Mouse (Mus musculus) C2C12 (cell line): ENCODE data around the gene Plxna1. TPM values are rescaled to one million over a fixed set of nuclear protein-coding genes. Genes with fewer than 3 reads are reported as not detected.
A peak's percentile ranks its signal among the peaks of the same experiment; 100 is the strongest.

Experiments
- H3K27me3 ChIP-seq: one replicate; pipeline ENCODE4 v1.6.1; 2011; ENCODE audit not compliant: control insufficient read depth, insufficient read depth, insufficient read length
- H3K36me3 ChIP-seq: one replicate; pipeline ENCODE4 v1.6.1; 2011; ENCODE audit not compliant: control insufficient read depth, insufficient read depth
- H3K4me3 ChIP-seq: one replicate; pipeline ENCODE4 v1.5.1; 2011; ENCODE audit warnings: mild to moderate bottlenecking, control low read depth; ENCODE audit not compliant: poor library complexity, insufficient read depth, severe bottlenecking
- H3K79me2 ChIP-seq: one replicate; pipeline ENCODE4 v1.6.1; 2011; ENCODE audit not compliant: control insufficient read depth, insufficient read depth
- H3K79me3 ChIP-seq: one replicate; pipeline ENCODE4 v1.6.1; 2011; ENCODE audit warnings: low read depth, control low read depth
- H3ac ChIP-seq: one replicate; pipeline ENCODE3; 2011; ENCODE audit warnings: low read depth; ENCODE audit not compliant: control insufficient read depth, insufficient read length
- CEBPB ChIP-seq: IDR thresholded peaks from one replicate; pipeline ENCODE4 v1.6.1; 2011; ENCODE audit warnings: low read depth, mild to moderate bottlenecking, control low read depth, moderate library complexity
- CTCF ChIP-seq: IDR thresholded peaks from one replicate; pipeline ENCODE4 v1.5.1; 2011; ENCODE audit not compliant: control insufficient read depth, insufficient read depth, insufficient read length
- FOSL1 ChIP-seq: IDR thresholded peaks from one replicate; pipeline ENCODE4 v1.8.0; 2011; ENCODE audit warnings: mild to moderate bottlenecking, low read length; ENCODE audit not compliant: poor library complexity, insufficient read depth, severe bottlenecking
- MAX ChIP-seq: IDR thresholded peaks from one replicate; pipeline ENCODE4 v1.6.1; 2011; ENCODE audit warnings: mild to moderate bottlenecking, control low read depth
- MYOD1 ChIP-seq: IDR thresholded peaks from one replicate; pipeline ENCODE4 v1.6.1; 2011; ENCODE audit warnings: low read depth; ENCODE audit not compliant: control insufficient read depth, insufficient read length
- MYOG ChIP-seq: IDR thresholded peaks from one replicate; pipeline ENCODE4 v1.6.1; 2011; ENCODE audit not compliant: control insufficient read depth, insufficient read length; ENCODE audit errors: extremely low read depth
- USF1 ChIP-seq: IDR thresholded peaks from one replicate; pipeline ENCODE4 v1.6.1; 2011; ENCODE audit warnings: low read depth, mild to moderate bottlenecking, control low read depth, moderate library complexity
- polyA plus RNA-seq: library from polyadenylated mRNA; unstranded; fragments of >200 nt; fragmentation: generic; extraction: Trizol; gene quantifications from one replicate; pipeline ENCODE4 v1.2.1, GENCODE M21; 2012; ENCODE audit warnings: missing spikeins

Plxna1 gene
- polyA plus RNA-seq, 1 experiment: 40.9 TPM

DNA sequence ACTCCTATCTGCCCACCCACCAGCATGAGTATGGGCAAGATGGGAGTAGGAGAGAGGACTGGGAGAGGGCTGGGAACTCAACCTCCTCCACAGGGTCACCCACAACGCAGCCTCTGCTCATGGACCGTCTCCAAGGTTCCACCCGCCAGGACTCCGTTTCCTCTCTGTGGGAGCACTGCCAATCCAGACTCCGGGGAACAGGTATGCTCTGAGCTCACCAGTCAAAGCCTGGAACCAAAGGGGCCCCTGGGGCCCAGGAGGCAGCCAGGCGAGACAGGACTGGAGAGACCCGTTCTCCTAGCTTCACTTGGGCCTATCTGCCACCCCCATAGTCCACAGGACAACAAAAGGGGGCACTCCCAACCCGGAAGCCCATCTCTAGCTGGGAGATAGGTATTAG, 9.3 kb downstream of the Plxna1 start:
- Histone ChIP-seq H3K79me2 (peaks cover 98% of the 10 kb centered on the region), H3K36me3 (peaks cover 67% of the 10 kb centered on the region), H3ac (no peak overlapping the region), H3K4me3 (no peak overlapping the region), H3K27me3 (no peaks in the 10 kb centered on the region), H3K79me3 (peaks cover 79% of the 10 kb centered on the region)
- TF ChIP-seq USF1 (no peak), FOSL1 (no peak), CEBPB (no peak), CTCF (no peak), MAX (no peak), MYOD1 (no peak), MYOG (no peak)

DNA sequence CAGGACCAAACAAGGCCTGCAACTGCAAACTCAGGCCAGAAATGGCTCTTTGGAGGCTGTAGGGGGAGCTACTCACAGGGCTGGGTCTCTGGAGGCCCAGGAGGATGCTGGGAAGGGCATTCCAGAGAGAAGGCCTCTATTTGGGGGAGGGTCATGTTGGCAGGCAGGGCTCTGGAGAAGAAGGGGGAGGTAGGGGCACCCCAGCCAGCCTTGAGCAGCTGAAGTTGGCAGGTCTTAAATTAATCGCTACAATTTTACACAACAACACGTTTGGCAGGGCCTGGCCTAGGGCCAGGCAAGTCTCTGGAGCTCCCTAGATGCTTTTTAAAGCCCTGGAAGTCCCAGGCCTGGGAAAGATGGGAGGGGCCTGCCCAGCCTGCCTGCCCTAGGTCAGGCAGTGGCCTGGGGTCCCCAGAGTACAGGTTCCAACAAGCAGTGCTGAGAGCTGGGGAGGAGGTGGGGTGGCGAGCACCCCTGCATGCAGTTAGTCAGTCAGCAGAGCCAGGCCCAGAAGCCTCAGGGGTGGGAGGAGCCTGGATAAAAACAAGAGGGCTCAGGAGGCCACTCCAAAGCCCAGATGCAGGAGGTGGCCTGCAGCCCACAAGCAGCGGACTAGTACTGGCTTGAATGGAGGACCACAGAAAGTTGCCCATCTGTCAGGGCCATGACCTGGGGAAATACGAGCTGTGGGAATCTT, 10.8 kb downstream of the Plxna1 start:
- TF ChIP-seq CEBPB (no peak), MYOD1 (no peak), FOSL1 (no peak)
- Histone ChIP-seq H3K27me3 (no peaks in the 10 kb centered on the region), H3ac (no peak overlapping the region), H3K79me2 (peaks cover 98% of the 10 kb centered on the region), H3K79me3 (peaks cover 77% of the 10 kb centered on the region), H3K36me3 (peaks cover 69% of the 10 kb centered on the region), H3K4me3 (no peak overlapping the region)

DNA sequence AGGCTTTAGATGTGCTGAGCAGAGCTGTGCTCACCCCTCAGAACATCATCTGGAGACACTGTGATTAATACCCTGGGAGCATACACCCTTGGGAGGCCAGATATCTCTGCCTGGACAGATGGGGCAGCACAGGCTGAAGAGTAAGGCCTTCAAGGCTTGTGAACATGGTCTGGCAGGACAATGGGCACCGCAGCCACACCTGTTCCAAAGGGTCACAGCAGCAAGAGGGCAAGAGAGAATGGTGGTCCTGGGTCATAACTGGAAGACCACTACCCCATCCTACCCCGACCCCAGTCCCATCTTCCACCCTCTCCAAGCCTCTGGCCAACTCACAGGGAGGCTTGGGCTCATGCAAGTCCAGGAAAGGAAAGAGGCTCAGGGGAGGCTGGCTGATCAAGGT, 11.9 kb downstream of the Plxna1 start:
- TF ChIP-seq MYOD1: peak; percentile 38
- TF ChIP-seq FOSL1: no peak
- Histone ChIP-seq H3ac (no peak overlapping the region), H3K27me3 (no peaks in the 10 kb centered on the region), H3K79me3 (peaks cover 67% of the 10 kb centered on the region), H3K79me2 (peaks cover 98% of the 10 kb centered on the region), H3K36me3 (peaks cover 59% of the 10 kb centered on the region), H3K4me3 (no peak overlapping the region)

DNA sequence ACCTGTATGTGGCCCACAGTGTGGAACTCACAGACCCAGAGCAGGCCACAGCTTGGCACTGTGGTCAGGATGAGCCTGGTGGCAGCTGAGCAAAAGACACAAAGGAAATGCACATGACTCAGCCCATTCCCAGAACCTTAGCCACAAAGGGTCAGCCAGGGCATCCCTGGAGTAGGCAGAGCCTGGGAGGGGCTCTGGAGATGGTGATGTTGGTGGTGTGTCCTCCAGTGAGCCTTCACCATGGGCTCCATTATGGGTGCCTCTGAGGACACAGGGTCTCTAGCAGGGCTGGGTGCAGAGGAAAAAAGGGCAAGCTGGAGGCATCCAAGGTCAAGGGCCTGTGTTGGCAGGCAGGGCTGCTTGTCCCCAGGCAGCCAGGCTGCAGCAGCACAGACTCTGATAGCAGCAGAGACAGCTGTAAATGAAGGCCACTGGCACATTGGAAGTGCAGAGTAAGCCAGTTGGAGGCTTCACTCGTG, 12.3 kb downstream of the Plxna1 start:
- H3ac ChIP-seq: no peak overlapping the region
- no peak for TF ChIP-seq CEBPB
- no peak for TF ChIP-seq MYOG
- TF ChIP-seq CTCF: no peak
- TF ChIP-seq MYOD1: peak; percentile 94
- peak; percentile 19 for TF ChIP-seq FOSL1
- TF ChIP-seq USF1: peak; percentile 29
- peak; percentile 84 for TF ChIP-seq MAX
- H3K27me3 ChIP-seq: no peaks in the 10 kb centered on the region
- H3K79me2 ChIP-seq: peaks cover 94% of the 10 kb centered on the region
- H3K79me3 ChIP-seq: peaks cover 63% of the 10 kb centered on the region
- no peak overlapping the region for H3K4me3 ChIP-seq
- H3K36me3 ChIP-seq: peaks cover 55% of the 10 kb centered on the region

DNA sequence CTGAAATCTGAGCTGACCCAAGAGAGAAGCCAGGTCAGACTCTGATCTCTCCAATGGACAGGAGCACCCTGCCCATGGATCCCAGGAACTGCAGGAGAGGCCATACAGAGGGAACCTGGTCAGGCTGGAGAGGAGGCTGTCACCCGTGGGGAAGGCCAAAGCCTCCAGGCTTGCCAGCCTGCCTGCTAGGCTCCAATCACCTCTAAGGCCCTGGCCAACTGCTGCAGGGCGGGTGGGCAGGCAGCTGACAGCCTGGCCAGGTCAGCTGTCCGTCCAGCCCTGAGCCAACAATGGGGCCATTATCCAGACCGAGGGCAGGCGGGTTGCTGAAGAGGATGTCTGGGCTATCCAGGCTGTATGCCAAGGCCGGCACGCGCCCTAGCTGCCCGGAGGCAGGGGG, 14.1 kb downstream of the Plxna1 start:
- no peak overlapping the region for H3K4me3 ChIP-seq
- peaks cover 51% of the 10 kb centered on the region for H3K36me3 ChIP-seq
- peak; percentile 75 for TF ChIP-seq MYOD1
- no peak for TF ChIP-seq CTCF
- H3K79me2 ChIP-seq: peaks cover 93% of the 10 kb centered on the region
- H3K27me3 ChIP-seq: no peaks in the 10 kb centered on the region
- H3K79me3 ChIP-seq: peaks cover 63% of the 10 kb centered on the region
- peak overlapping the region; percentile 35 for H3ac ChIP-seq

DNA sequence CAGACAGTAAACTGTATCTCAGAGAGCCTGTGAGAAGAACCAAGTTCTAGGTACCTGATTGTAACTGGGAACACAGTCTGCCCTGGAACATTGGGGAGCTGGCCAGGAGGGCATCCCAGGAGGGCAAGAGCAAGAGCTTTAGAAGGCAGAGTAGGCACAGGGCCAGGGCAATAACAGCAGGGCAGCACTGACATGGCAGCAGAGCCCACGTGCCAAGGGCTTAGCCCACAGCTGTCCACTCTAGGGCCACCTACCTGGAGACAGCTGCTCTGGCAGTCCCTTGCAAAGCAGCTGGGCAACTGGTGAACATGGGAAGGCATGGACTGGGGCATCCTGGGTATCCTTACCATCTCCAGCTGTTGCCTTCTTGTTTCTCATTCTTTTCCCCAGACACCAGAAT, 14.6 kb downstream of the Plxna1 start:
- H3ac ChIP-seq: no peak overlapping the region
- H3K79me3 ChIP-seq: peaks cover 65% of the 10 kb centered on the region
- H3K4me3 ChIP-seq: no peak overlapping the region
- peaks cover 52% of the 10 kb centered on the region for H3K36me3 ChIP-seq
- no peaks in the 10 kb centered on the region for H3K27me3 ChIP-seq
- TF ChIP-seq FOSL1: no peak
- TF ChIP-seq MYOD1: peak; percentile 98
- TF ChIP-seq MYOG: no peak
- no peak for TF ChIP-seq MAX
- TF ChIP-seq USF1: peak; percentile 11
- TF ChIP-seq CTCF: no peak
- no peak for TF ChIP-seq CEBPB
- peaks cover 93% of the 10 kb centered on the region for H3K79me2 ChIP-seq
